Mouse (Mus musculus): ENCODE data around the gene Lsg1. TPM values are rescaled to one million over a fixed set of nuclear protein-coding genes. Genes with fewer than 3 reads are reported as not detected.

The Lsg1 gene
- polyA plus RNA-seq, 1 experiment from 2014 or later = 35.7 TPM

GRCm38 (mm10) chr16:30548291-30548690, 39.1 kb downstream of the Lsg1 start:
- Histone ChIP-seq H3K9ac (no peak overlapping the region; the same call in 1 of the 2 replicates), H3K27ac (replicated peaks) (no peak overlapping the region), H3K9me3 (no peaks in the 10 kb centered on the region), H3K36me3 (peaks cover 36% of the 10 kb centered on the region), H3K4me3 (no peak overlapping the region), H3K4me1 (peaks cover 36% of the 10 kb centered on the region), H3K27me3 (replicated peaks) (no peaks in the 10 kb centered on the region), H3K4me2 (no peak overlapping the region)
- no peak for ATAC-seq (ENCODE audit: extremely low read depth, insufficient number of reproducible peaks, low FRiP score, low TSS enrichment)
- 75% methylated on average over 5 of the region's 5 CpGs for WGBS

GRCm38 (mm10) chr16:30544693-30545092, 42.7 kb downstream of the Lsg1 start:
- no peaks in the 10 kb centered on the region for H3K27me3 ChIP-seq (replicated peaks)

DNA sequence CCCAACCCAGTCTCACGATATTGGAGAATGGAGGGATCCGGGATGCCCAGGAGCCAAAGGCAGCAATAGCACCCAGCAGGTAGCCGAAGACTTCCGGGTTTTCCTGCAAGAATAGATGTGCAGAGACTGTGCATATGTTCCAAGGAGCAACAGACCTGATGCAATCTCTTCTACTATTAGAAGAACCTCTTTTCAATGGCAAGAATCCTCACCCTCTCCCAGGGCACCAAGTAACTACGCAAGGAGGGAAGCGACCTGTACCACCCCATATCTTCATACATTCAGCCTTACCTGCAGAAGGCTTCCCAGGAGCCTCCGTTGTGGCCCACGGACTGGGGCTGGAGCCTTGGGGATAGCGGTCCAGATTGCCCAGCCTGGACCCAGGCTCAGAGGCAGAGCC, 44.0 kb downstream of the Lsg1 start:
- no peak overlapping the region for H3K4me2 ChIP-seq
- H3K4me3 ChIP-seq = no peak overlapping the region
- H3K9ac ChIP-seq = 0 out of 2 replicates have a peak overlapping the region, but pooled peaks have one; percentile 33
- H3K36me3 ChIP-seq = peaks cover 46% of the 10 kb centered on the region
- no peak overlapping the region for H3K27ac ChIP-seq (replicated peaks)
- ATAC-seq (ENCODE audit: extremely low read depth, insufficient number of reproducible peaks, low FRiP score, low TSS enrichment) = no peak
- H3K27me3 ChIP-seq (replicated peaks) = no peaks in the 10 kb centered on the region
- no peaks in the 10 kb centered on the region for H3K9me3 ChIP-seq
- peaks cover 39% of the 10 kb centered on the region for H3K4me1 ChIP-seq
- WGBS = 82% methylated on average over 9 of the region's 9 CpGs

More at GRCm38 (mm10) chr16:30544693-30545092, 42.7 kb downstream of the Lsg1 start:
- H3K36me3 ChIP-seq = peaks cover 46% of the 10 kb centered on the region
- no peak overlapping the region for H3K27ac ChIP-seq (replicated peaks)
- no peaks in the 10 kb centered on the region for H3K9me3 ChIP-seq
- H3K4me3 ChIP-seq = no peak overlapping the region
- H3K4me1 ChIP-seq = peaks cover 44% of the 10 kb centered on the region
- H3K9ac ChIP-seq = no peak overlapping the region
- H3K4me2 ChIP-seq = no peak overlapping the region
- no peak for ATAC-seq (ENCODE audit: extremely low read depth, insufficient number of reproducible peaks, low FRiP score, low TSS enrichment)
- 72% methylated on average over 4 of the region's 4 CpGs for WGBS

GRCm38 (mm10) chr16:30542826-30543225, 44.6 kb downstream of the Lsg1 start:
- Histone ChIP-seq H3K27me3 (replicated peaks) (no peaks in the 10 kb centered on the region), H3K27ac (replicated peaks) (peak overlapping the region; percentile 56; the same call in 1 of the 2 replicates), H3K4me2 (no peak overlapping the region), H3K4me3 (no peak overlapping the region), H3K9ac (no peak overlapping the region), H3K4me1 (peaks cover 38% of the 10 kb centered on the region), H3K36me3 (peaks cover 46% of the 10 kb centered on the region), H3K9me3 (no peaks in the 10 kb centered on the region)
- 54% methylated on average over 6 of the region's 6 CpGs for WGBS
- ATAC-seq (ENCODE audit: extremely low read depth, insufficient number of reproducible peaks, low FRiP score, low TSS enrichment) = no peak

- H3K27me3 ChIP-seq (replicated peaks) = no peaks in the 10 kb centered on the region
- H3K9ac ChIP-seq = peak overlapping the region; percentile 74
- peaks cover 31% of the 10 kb centered on the region for H3K36me3 ChIP-seq
- 41% methylated on average over 20 of the region's 20 CpGs for WGBS
- peak overlapping the region; percentile 38 for H3K4me2 ChIP-seq
- peak; percentile 51; the same call in 1 of the 2 replicates for ATAC-seq (ENCODE audit: extremely low read depth, insufficient number of reproducible peaks, low FRiP score, low TSS enrichment)
- no peaks in the 10 kb centered on the region for H3K9me3 ChIP-seq
- H3K27ac ChIP-seq (replicated peaks) = peak overlapping the region; percentile 92
- H3K4me1 ChIP-seq = peaks cover 48% of the 10 kb centered on the region
- H3K4me3 ChIP-seq = peak overlapping the region; percentile 19
These were observed 47.0 kb downstream of the Lsg1 start for GRCm38 (mm10) chr16:30540107-30541001.

GRCm38 (mm10) chr16:30539433-30539832, 48.0 kb downstream of the Lsg1 start:
- peak overlapping the region; percentile 92 for H3K27ac ChIP-seq (replicated peaks)
- H3K9ac ChIP-seq = peak overlapping the region; percentile 15; the same call in 1 of the 2 replicates
- H3K36me3 ChIP-seq = peaks cover 27% of the 10 kb centered on the region
- H3K27me3 ChIP-seq (replicated peaks) = no peaks in the 10 kb centered on the region
- ATAC-seq (ENCODE audit: extremely low read depth, insufficient number of reproducible peaks, low FRiP score, low TSS enrichment) = no peak
- H3K4me2 ChIP-seq = no peak overlapping the region
- no peaks in the 10 kb centered on the region for H3K9me3 ChIP-seq
- peaks cover 52% of the 10 kb centered on the region for H3K4me1 ChIP-seq
- no peak overlapping the region for H3K4me3 ChIP-seq
- 21% methylated on average over 10 of the region's 10 CpGs for WGBS

DNA sequence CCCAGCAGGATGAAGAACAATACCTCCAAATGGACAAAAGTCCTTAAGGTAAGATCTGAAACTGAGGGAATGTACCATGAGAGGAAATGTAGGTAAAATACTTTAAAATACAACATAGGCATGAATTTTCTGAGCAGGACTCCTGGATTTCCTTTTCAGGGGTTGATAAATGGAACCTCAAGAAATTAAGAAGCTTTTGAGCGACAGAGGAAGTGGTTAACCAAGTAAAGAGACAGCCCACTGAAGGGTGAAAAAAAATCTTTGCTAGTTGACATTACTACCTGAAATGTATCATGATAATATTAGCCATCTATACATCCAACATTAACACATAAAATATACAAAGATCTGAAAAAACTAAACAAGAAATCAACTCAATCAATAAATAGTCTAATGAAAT, 52.3 kb downstream of the Lsg1 start:
- WGBS = 88% methylated on average over 1 of the region's 1 CpGs
- H3K27me3 ChIP-seq (replicated peaks) = no peaks in the 10 kb centered on the region
- H3K4me2 ChIP-seq = no peak overlapping the region
- H3K9me3 ChIP-seq = no peaks in the 10 kb centered on the region
- H3K27ac ChIP-seq (replicated peaks) = no peak overlapping the region
- H3K4me1 ChIP-seq = peaks cover 40% of the 10 kb centered on the region
- ATAC-seq (ENCODE audit: extremely low read depth, insufficient number of reproducible peaks, low FRiP score, low TSS enrichment) = no peak
- peaks cover 11% of the 10 kb centered on the region for H3K36me3 ChIP-seq
- no peak overlapping the region for H3K9ac ChIP-seq
- no peak overlapping the region for H3K4me3 ChIP-seq

GRCm38 (mm10) chr16:30533592-30533991, 53.8 kb downstream of the Lsg1 start:
- no peak for ATAC-seq (ENCODE audit: extremely low read depth, insufficient number of reproducible peaks, low FRiP score, low TSS enrichment)
- Histone ChIP-seq H3K4me2 (no peak overlapping the region), H3K9me3 (no peaks in the 10 kb centered on the region), H3K9ac (peak overlapping the region; percentile 28; the same call in 1 of the 2 replicates), H3K27me3 (replicated peaks) (no peaks in the 10 kb centered on the region), H3K36me3 (peaks cover 26% of the 10 kb centered on the region), H3K4me1 (peaks cover 28% of the 10 kb centered on the region), H3K4me3 (no peak overlapping the region), H3K27ac (replicated peaks) (no peak overlapping the region)
- 53% methylated on average over 4 of the region's 4 CpGs for WGBS

DNA sequence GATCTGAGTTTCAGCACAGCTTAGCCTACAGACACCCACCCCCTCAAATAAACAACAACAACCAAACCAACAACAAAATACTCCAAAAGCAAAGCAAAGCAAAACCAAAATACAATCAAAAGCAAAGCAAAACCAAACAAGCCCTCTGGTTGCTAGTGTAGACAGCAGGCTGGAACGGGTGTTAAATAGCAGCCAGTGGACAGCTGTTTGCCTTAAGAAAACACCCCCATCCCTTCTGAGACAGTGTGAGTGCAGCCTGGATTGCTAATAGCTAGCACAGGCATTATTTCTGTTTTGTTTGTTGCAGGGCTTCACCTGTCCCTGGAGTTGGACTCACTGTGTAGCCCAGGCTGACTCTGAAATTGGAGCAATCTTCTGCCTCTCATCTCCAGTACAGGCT, 54.5 kb downstream of the Lsg1 start:
- no peak for ATAC-seq (ENCODE audit: extremely low read depth, insufficient number of reproducible peaks, low FRiP score, low TSS enrichment)
- H3K4me2 ChIP-seq = no peak overlapping the region
- no peak overlapping the region for H3K27ac ChIP-seq (replicated peaks)
- no peak overlapping the region for H3K4me3 ChIP-seq
- WGBS = 54% methylated on average over 1 of the region's 1 CpGs
- no peaks in the 10 kb centered on the region for H3K9me3 ChIP-seq
- no peak overlapping the region for H3K9ac ChIP-seq
- peaks cover 33% of the 10 kb centered on the region for H3K36me3 ChIP-seq
- peaks cover 28% of the 10 kb centered on the region for H3K4me1 ChIP-seq
- H3K27me3 ChIP-seq (replicated peaks) = no peaks in the 10 kb centered on the region

- H3K27me3 ChIP-seq (replicated peaks) = no peaks in the 10 kb centered on the region
- WGBS = 25% methylated on average over 20 of the region's 20 CpGs
- no peak overlapping the region for H3K27ac ChIP-seq (replicated peaks)
- peaks cover 28% of the 10 kb centered on the region for H3K4me1 ChIP-seq
- H3K4me3 ChIP-seq = no peak overlapping the region
- H3K9ac ChIP-seq = no peak overlapping the region
- no peaks in the 10 kb centered on the region for H3K9me3 ChIP-seq
- H3K36me3 ChIP-seq = peaks cover 36% of the 10 kb centered on the region
- ATAC-seq (ENCODE audit: extremely low read depth, insufficient number of reproducible peaks, low FRiP score, low TSS enrichment) = no peak
- H3K4me2 ChIP-seq = peak overlapping the region; percentile 37
These were observed 55.5 kb downstream of the Lsg1 start for GRCm38 (mm10) chr16:30531761-30532406.

DNA sequence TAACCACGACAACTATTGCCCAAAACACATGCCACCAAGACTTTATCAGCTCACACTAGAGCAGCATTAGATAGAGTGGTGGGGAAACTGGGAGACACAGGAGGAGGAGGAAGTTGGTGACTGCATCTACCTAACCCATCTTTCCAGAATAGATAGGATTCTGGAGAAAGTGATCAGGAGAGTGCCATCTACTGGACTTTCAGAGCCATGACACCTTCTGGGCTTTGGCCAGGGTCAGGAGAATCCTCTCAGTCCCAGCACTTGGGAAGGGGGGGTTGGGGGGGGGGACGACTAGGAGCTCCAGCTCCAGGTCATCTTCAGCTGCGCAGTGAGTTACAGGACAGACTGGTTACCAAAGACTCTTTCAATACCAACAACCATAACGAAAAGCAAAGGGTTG, 56.6 kb downstream of the Lsg1 start:
- Histone ChIP-seq H3K36me3 (peaks cover 46% of the 10 kb centered on the region), H3K27ac (replicated peaks) (no peak overlapping the region), H3K4me2 (no peak overlapping the region), H3K27me3 (replicated peaks) (no peaks in the 10 kb centered on the region), H3K9ac (no peak overlapping the region), H3K4me1 (peaks cover 18% of the 10 kb centered on the region), H3K9me3 (no peaks in the 10 kb centered on the region), H3K4me3 (no peak overlapping the region)
- ATAC-seq (ENCODE audit: extremely low read depth, insufficient number of reproducible peaks, low FRiP score, low TSS enrichment) = no peak
- WGBS = 37% methylated on average over 4 of the region's 4 CpGs
